Mouse (Mus musculus) embryonic fibroblast, embryonic 13.5 days (primary cell): ENCODE data around the gene Glp1r.

Source experiments
- CTCF ChIP-seq: IDR thresholded peaks from 2 replicates; pipeline ENCODE4 v1.5.1; 2011; ENCODE audit warnings: mild to moderate bottlenecking, control low read depth, low read length, moderate library complexity, borderline replicate concordance; ENCODE audit not compliant: insufficient read depth
- POLR2A ChIP-seq: IDR thresholded peaks from 2 replicates; pipeline ENCODE4 v1.6.1; 2011; ENCODE audit warnings: low read depth, mild to moderate bottlenecking, control low read depth, low read length, moderate library complexity

DNA sequence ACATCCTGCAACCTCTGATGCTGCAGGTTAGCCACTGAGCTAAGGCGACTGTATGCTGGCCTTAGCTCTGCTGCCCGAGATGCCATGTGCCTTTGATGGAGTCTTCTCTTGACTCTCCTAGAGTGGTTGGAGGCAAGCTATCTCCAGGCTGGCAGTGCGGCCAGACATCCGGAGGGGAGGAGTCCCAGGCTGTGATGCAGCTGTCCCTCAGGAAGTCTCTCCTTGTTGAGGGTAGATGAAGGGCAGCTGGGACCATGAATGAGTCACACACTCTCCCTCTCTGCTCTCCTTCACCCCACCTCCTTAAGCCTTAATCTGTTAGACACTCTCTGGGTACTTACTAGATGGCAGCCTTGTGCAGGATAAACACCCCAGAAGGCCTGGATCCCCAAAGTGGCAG is 6.0 kb downstream of the Glp1r start:
- no peak for TF ChIP-seq CTCF
- no peak for TF ChIP-seq POLR2A
